Mouse (Mus musculus): Measurements from ENCODE around the gene Ripk3. TPM values are rescaled to one million over a fixed set of nuclear protein-coding genes. Genes with fewer than 3 reads are reported as not detected.

The Ripk3 gene
- 100 to 1,000 TPM; 113 to 122 TPM for total RNA-seq (2023)

DNA sequence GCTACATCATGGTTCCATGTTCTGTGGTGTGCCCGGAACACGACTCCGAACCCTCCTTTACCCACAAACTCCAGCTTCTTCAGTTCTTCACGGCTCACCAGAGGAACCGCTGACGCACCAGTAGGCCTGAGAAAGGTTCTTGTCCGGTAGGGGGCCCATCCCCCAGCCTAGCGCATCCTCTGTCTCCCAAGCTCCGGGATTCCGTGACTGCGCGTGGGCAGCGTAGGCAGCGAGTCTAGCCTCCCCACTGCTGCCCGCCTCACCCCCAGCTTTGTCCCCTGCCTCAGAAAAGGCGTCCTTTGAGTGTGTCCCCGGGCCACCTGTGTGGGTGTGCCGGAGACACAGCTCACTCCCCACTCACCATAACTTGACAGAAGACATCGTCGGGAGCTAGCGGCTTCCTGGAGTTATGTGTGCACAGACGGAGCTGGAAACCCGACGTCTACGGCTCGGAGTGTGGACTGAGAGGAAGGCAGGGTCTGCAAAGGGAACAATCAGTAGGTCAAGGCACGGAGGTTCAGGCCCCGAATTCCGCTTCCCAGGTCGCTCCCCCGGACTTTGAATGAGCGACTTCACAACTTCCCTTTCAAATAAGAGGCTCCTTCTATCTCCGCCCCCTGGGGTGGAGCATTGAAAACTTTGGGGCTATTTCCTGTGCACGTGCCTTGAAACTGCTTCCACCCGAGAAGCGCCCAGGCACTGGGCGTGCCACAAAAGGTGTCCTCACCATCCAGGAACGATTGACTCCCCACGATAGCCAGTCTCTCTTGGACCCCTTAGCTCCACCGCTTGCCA lies at the start of gene Ripk3:
Gene Ripk3 (minus strand): TSS at position 610 of the 795 bp plus-strand sequence.

DNA sequence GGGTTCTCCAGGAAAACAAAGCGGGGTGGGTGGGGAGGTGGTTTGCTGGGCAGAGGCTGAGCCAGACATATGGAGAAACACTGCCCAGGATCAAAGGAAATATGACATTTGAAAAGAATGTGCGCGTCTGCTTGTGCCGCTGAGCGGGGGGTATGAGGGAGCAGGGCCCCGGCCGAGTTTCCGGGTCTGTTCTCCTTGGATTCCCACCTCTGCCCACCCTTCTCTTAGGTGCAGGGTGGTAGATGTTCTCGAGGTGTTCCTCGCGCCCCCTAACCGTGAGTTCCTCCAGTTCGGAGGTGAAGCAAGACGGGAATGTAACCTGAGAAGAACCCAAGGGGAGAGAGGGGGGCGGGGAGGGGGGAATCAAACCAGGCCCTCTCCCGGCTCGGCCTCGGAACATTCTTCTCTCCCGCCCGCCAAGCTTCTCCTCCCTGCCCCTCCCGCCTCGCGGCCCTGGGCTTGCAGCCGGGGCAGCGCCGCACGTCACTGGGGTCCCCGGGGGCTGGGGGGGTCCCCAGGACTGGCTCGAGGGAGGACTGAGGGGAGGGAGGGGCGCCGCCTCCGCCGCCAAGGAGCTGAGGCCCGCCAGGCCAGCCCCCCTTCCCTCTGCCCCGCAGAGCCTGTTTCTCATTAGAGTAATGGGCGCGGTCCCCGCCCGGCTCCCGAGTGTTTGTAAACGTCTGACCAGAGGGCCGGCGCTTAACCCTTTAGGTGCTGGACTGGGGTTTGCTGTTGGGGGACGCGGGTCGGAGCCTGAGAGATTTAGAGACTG lies 34.5 kb upstream of the Ripk3 start, which contains the start of gene Nfatc4:
Gene Nfatc4 (plus strand): TSS at position 154 of the 772 bp plus-strand sequence.

DNA sequence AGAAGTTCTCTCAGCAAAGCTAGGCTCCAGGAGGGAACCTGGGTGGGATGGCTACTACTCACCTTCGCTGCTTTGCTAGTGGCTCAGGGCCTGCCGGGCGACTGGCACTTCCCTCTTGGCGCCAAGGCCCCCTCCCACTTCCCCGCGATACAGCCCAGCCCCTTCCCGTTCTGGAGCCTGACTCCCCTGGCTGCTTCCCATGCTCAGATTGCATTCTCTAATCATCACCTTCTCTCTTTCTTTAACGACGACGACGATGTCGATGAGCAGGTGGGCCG lies 4.8 kb downstream of the Ripk3 start, which contains the start of gene Adcy4:
Gene Adcy4 (minus strand): TSS at position 138 of the 278 bp plus-strand sequence.

DNA sequence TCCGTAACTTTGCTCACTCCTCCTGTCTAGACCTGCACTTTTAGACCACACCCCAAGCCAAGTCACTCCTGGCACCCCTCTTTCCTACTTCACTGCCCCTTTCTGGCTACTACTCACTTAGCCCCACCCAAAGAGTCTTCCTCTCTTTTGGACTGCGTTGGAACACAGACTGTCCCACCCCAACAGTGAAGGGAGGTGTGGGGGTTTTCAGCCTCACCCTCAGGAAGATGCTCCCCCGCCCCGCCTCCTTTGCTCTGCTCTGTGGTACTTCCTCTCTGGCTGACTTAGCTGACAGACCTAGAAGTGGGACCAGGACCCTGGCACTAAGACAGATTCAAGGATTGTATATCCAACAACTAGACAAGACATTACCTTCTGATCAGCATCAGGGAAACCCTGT lies 23.0 kb downstream of the Ripk3 start, which contains the start of gene Ltb4r1:
Gene Ltb4r1 (plus strand): TSS at position 267 of the 400 bp plus-strand sequence.

DNA sequence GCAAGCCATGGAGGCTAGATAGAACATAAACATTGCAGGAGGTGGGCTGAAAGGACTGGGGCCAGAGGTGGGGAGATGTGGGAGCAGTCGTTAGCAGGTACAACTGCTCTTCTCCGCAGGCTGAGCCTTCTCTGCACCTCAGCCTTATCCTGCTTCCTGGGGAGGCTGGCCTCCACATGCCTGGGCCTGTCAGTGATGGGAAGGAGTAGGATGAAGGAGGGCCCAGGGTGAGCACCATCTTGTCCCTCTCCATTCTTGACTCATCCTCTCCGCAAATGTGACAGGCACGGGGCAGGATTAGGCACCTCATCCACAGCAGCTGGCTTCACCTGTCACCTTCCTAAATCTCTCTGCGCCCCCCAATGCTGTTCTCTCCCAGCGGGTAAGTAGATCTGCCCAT lies 27.5 kb downstream of the Ripk3 start, which contains the start of gene Ltb4r2:
Gene Ltb4r2 (plus strand): TSS at position 266 of the 400 bp plus-strand sequence.

DNA sequence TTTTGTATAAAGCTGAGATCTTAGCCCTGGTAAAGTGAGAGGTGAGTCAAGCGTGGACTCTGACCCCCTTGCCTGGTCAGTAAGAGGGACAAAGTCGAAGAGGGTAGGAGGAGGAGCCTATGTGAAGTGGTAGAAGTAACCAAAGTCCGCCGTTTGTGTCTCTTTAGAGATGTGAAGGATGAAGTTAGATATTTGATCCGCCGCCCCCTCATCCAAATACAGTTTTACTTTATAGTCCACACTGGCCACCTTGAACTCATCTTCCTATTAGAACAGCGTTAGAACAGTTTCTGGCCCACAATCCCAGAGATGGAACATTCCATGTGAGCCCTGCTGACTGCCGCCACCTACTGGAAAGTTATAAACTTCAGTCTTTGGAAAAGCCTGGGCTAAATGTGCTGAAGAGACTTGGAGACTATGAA lies 30.3 kb downstream of the Ripk3 start, which contains the start of gene Cideb:
Gene Cideb (minus strand): TSS at position 96 of the 422 bp plus-strand sequence.

DNA sequence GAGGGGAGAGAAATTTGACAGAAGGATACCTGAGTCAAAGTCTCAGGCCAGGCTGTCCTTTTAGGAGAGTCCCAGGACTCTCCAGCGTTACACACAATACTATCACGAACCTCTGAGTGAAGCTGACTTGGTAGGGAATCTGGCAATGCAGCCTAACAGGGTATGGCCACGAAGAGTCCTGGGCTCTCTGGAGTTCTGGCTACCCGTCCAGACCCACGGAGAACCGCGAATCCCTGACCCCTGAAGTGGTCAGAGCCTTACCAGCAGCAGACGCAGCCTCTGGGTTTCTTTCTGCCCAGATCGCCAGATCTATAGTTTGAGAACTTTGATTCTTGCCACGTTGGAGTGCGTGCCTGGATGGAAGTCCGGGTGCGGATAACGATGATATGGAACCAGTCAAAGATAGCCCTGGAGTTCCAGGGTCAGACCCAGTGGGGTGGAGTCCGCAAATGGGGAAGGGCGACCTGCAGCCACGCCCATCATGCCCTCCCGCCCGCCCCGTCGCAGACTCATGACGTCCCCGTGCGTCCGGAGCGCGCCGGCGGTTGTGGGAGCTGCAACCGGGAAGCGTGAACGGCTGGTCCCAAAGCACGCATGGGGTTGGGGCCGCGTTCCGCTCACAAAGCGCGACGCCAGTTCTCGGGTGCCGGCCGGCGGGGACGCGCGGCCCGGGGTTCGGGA lies 43.3 kb downstream of the Ripk3 start, which contains the start of the genes Dhrs1 and Nop9:
Gene Dhrs1 (minus strand): TSS at position 511 of the 681 bp plus-strand sequence.
Gene Nop9 (plus strand): TSS at position 514 of the 681 bp plus-strand sequence.

Other genes with a start within 250 kb of the Ripk3 start
- gene Pck2, start 248.6 kb downstream of the Ripk3 start, total RNA-seq (2023) = 10 to 100 TPM; 25.6 to 25.8 TPM
- 10 to 100 TPM; 69.5 to 86.4 TPM for gene Dcaf11, start 228.9 kb downstream of the Ripk3 start, total RNA-seq (2023)
- gene A730061H03Rik, start 228.5 kb downstream of the Ripk3 start, total RNA-seq (2023) = 1 to 10 TPM; 5.8 to 7.1 TPM
- gene Fitm1, start 213.2 kb downstream of the Ripk3 start, total RNA-seq (2023) = not detected
- 100 to 1,000 TPM; 242 to 257 TPM for gene Psme1, start 210.7 kb downstream of the Ripk3 start, total RNA-seq (2023)
- gene Emc9, start 203.6 kb downstream of the Ripk3 start, total RNA-seq (2023) = 10 to 100 TPM in 1 of 2 experiments, 1 to 10 TPM in 1; 7.3 to 11.2 TPM
- 100 to 1,000 TPM; 340 to 355 TPM for gene Psme2, start 197.8 kb downstream of the Ripk3 start, total RNA-seq (2023)
- 10 to 100 TPM; 72.7 to 87.7 TPM for gene Rnf31, start 197.2 kb downstream of the Ripk3 start, total RNA-seq (2023)
- 100 to 1,000 TPM; 103 to 113 TPM for gene Irf9, start 185.3 kb downstream of the Ripk3 start, total RNA-seq (2023)
- not detected for gene Rec8, start 170.8 kb downstream of the Ripk3 start, total RNA-seq (2023)
- gene Ipo4, start 152.9 kb downstream of the Ripk3 start, total RNA-seq (2023) = 10 to 100 TPM; 27.8 to 33.7 TPM
- 1 to 10 TPM; 2.0 to 3.1 TPM for gene Gm49378, start 151.0 kb downstream of the Ripk3 start, total RNA-seq (2023)
- 10 to 100 TPM; 43.7 to 44.6 TPM for gene Tm9sf1, start 145.1 kb downstream of the Ripk3 start, total RNA-seq (2023)
- 1 to 10 TPM; 2.0 to 2.1 TPM for gene Tssk4, start 138.7 kb downstream of the Ripk3 start, total RNA-seq (2023)
- gene Mdp1, start 128.4 kb downstream of the Ripk3 start, total RNA-seq (2023) = 10 to 100 TPM; 32.1 to 40.0 TPM
- gene Gmpr2, start 116.9 kb downstream of the Ripk3 start, total RNA-seq (2023) = 10 to 100 TPM; 26.1 to 29.0 TPM
- 100 to 1,000 TPM; 227 to 260 TPM for gene Nedd8, start 116.7 kb downstream of the Ripk3 start, total RNA-seq (2023)
- gene Tinf2, start 107.0 kb downstream of the Ripk3 start, total RNA-seq (2023) = 10 to 100 TPM; 64.2 to 64.6 TPM
- 10 to 100 TPM; 12.0 to 21.3 TPM for gene Tgm1, start 74.9 kb downstream of the Ripk3 start, total RNA-seq (2023)
- gene Rabggta, start 66.6 kb downstream of the Ripk3 start, total RNA-seq (2023) = 10 to 100 TPM; 45.5 to 46.2 TPM
- 10 to 100 TPM; 61.5 to 82.7 TPM for gene Dhrs1, start 43.2 kb downstream of the Ripk3 start, total RNA-seq (2023)
- gene Nop9, start 43.2 kb downstream of the Ripk3 start, total RNA-seq (2023) = 10 to 100 TPM; 19.2 to 28.9 TPM
- under 1 TPM in 1 of 2 experiments, not detected in 1; 0.42 TPM for gene Cideb, start 30.4 kb downstream of the Ripk3 start, total RNA-seq (2023)
- gene Ltb4r2, start 27.4 kb downstream of the Ripk3 start, total RNA-seq (2023) = under 1 TPM; 0.46 to 0.63 TPM
- 10 to 100 TPM; 57.1 to 61.8 TPM for gene Ltb4r1, start 22.9 kb downstream of the Ripk3 start, total RNA-seq (2023)
- gene Adcy4, start 4.8 kb downstream of the Ripk3 start, total RNA-seq (2023) = 1 to 10 TPM; 5.0 to 7.3 TPM
- not detected for gene Nfatc4, start 34.3 kb upstream of the Ripk3 start, total RNA-seq (2023)
- 1 to 10 TPM; 5.9 to 8.2 TPM for gene Nynrin, start 65.1 kb upstream of the Ripk3 start, total RNA-seq (2023)
- under 1 TPM in 1 of 2 experiments, not detected in 1; 0.09 TPM for gene Cbln3, start 95.5 kb upstream of the Ripk3 start, total RNA-seq (2023)
- 10 to 100 TPM; 51.6 to 59.0 TPM for gene Khnyn, start 96.1 kb upstream of the Ripk3 start, total RNA-seq (2023)
- gene Sdr39u1, start 111.4 kb upstream of the Ripk3 start, total RNA-seq (2023) = under 1 TPM; 0.88 to 0.97 TPM
- gene Cma1, start 155.8 kb upstream of the Ripk3 start, total RNA-seq (2023) = not detected
- gene Cma2, start 162.1 kb upstream of the Ripk3 start, total RNA-seq (2023) = not detected
- not detected for gene Mcpt1, start 229.1 kb upstream of the Ripk3 start, total RNA-seq (2023)
- not detected for gene Mcpt9, start 241.6 kb upstream of the Ripk3 start, total RNA-seq (2023)

All from monocyte, adult 59 days (primary cell).